Mouse (Mus musculus): ENCODE results near the gene Arfip1. TPM values are rescaled to one million over a fixed set of nuclear protein-coding genes. Genes with fewer than 3 reads are reported as not detected.

Arfip1 gene
- polyA plus RNA-seq, 1 experiment from 2014 or later: 44.2 TPM

DNA sequence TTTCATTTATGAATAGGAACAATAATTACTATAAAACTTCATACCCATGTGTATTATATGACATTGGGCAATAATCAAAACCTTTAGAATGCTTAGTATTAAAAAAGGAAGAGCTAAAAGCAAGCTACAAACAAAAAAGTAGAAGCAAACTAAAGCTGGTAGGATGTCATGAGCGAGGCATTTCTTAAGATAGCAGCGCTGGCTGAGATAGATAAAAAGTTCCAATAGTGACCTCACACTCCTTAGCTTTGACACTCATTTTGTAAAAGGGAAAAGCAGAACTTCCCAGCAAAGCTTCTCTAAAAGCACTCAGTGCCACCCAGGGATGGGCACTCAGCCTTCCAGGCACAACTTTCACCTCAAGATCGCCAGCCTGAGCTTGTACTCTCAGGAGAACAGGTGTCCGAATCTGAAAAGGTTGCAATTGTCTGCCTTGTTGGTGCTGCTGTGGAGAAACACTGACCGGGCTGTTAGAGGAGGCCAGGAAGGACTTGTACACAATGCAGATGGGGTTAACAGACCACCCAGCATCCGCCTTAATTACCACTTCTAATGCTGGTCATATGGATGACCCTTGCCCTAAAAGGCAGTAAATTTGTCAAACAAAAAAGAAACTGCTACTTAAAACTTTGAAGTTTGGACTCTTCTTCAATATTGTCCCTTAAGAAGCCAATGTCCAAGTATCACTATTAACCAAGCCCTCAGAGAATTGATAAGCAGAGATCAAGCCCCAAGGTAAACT lies 69.5 kb downstream of the Arfip1 start:
- ATAC-seq (ENCODE audit: low FRiP score): no peak
- DNase-seq (ENCODE audit: low spot score, missing footprints): no peak
- Histone ChIP-seq H3K4me3 (ENCODE audit: low read depth, low read length) (no peak overlapping the region), H3K27ac (ENCODE audit: low read depth, low read length) (no peak overlapping the region), H3K4me1 (ENCODE audit: control insufficient read depth, insufficient read depth, low read length) (no peaks in the 10 kb centered on the region), H3K36me3 (ENCODE audit: control insufficient read depth, insufficient read depth, low read length) (no peaks in the 10 kb centered on the region), H3K27me3 (ENCODE audit: control insufficient read depth, insufficient read depth, low read length) (no peaks in the 10 kb centered on the region), H3K9ac (ENCODE audit: low read length) (no peak overlapping the region), H3K4me2 (no peak overlapping the region), H3K9me3 (ENCODE audit: control insufficient read depth, low read length) (no peaks in the 10 kb centered on the region)
- 84% methylated on average over 6 of the region's 6 CpGs for WGBS

DNA sequence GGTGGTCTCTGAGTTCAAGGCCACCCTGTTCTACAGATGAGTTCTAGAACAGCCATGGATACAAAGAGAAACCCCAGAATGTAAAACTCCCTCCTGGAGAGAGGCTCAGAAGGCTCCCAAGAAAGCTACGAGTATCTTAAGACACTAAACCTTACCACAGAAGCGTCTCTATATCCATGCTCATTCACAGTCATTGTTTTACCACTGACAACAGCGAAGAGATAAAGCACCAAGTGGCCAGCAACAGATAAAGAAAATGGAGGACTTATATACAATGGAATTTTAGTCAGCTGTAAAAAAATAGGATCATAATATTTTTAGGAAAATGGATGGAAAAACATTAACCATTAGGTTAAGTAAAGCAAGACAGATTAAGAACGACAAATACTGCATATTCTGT lies 77.2 kb downstream of the Arfip1 start:
- H3K27me3 ChIP-seq (ENCODE audit: control insufficient read depth, insufficient read depth, low read length): no peaks in the 10 kb centered on the region
- no peak overlapping the region for H3K4me2 ChIP-seq
- H3K4me1 ChIP-seq (ENCODE audit: control insufficient read depth, insufficient read depth, low read length): peaks cover 5% of the 10 kb centered on the region; the same call in 1 of the 2 replicates
- 81% methylated on average over 4 of the region's 4 CpGs for WGBS
- H3K4me3 ChIP-seq (ENCODE audit: low read depth, low read length): no peak overlapping the region
- no peak overlapping the region for H3K9ac ChIP-seq (ENCODE audit: low read length)
- no peak overlapping the region for H3K27ac ChIP-seq (ENCODE audit: low read depth, low read length)
- no peak for ATAC-seq (ENCODE audit: low FRiP score)
- H3K9me3 ChIP-seq (ENCODE audit: control insufficient read depth, low read length): no peaks in the 10 kb centered on the region
- no peak for DNase-seq (ENCODE audit: low spot score, missing footprints)
- no peaks in the 10 kb centered on the region for H3K36me3 ChIP-seq (ENCODE audit: control insufficient read depth, insufficient read depth, low read length)

DNA sequence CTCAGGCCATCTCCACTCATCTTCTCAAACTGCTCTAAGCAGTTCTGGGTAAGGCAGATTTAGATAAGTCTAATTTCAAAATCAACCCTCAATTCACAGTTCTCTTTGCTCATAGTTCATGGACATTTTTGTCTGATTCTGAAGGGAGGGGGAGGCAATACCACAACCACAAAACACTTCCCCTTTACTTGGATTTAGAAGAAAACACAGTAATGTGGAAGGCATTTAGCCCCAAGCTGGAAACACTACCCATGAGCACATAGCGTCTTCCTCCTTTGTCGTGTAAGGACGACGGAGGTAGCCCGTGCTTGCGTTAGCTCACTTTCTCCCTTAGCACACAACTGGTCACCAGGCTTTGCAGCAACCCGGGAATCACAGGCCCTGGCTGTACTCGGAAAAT lies 78.1 kb downstream of the Arfip1 start:
- ATAC-seq (ENCODE audit: low FRiP score): no peak
- 92% methylated on average over 8 of the region's 8 CpGs for WGBS
- no peak for DNase-seq (ENCODE audit: low spot score, missing footprints)
- Histone ChIP-seq H3K36me3 (ENCODE audit: control insufficient read depth, insufficient read depth, low read length) (no peaks in the 10 kb centered on the region), H3K4me1 (ENCODE audit: control insufficient read depth, insufficient read depth, low read length) (peaks cover 5% of the 10 kb centered on the region; the same call in 1 of the 2 replicates), H3K9ac (ENCODE audit: low read length) (no peak overlapping the region), H3K9me3 (ENCODE audit: control insufficient read depth, low read length) (no peaks in the 10 kb centered on the region), H3K4me3 (ENCODE audit: low read depth, low read length) (no peak overlapping the region), H3K27ac (ENCODE audit: low read depth, low read length) (no peak overlapping the region), H3K27me3 (ENCODE audit: control insufficient read depth, insufficient read depth, low read length) (no peaks in the 10 kb centered on the region), H3K4me2 (no peak overlapping the region)

DNA sequence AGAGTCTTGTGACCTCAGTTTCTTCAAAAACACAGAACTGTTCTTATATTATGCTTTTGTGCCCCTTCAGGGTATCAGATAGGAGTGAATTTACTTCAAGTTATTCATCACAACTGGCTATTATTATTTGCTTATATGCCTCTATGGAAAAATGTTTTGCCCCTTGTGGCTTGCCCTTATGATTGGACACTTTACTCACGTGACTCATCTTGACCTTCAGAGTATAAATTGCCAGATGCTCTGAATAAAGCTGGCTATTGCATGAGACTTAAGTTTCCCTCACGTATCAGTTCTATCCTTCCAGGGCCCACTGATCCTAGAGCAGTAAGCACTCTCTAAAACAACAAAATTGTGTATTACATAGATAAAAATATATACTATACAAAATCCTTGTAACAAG lies 80.3 kb downstream of the Arfip1 start:
- no peak overlapping the region for H3K4me3 ChIP-seq (ENCODE audit: low read depth, low read length)
- ATAC-seq (ENCODE audit: low FRiP score): no peak
- H3K4me1 ChIP-seq (ENCODE audit: control insufficient read depth, insufficient read depth, low read length): peaks cover 5% of the 10 kb centered on the region; the same call in 1 of the 2 replicates
- H3K9ac ChIP-seq (ENCODE audit: low read length): no peak overlapping the region
- no peaks in the 10 kb centered on the region for H3K27me3 ChIP-seq (ENCODE audit: control insufficient read depth, insufficient read depth, low read length)
- WGBS: 81% methylated on average over 2 of the region's 2 CpGs
- no peaks in the 10 kb centered on the region for H3K9me3 ChIP-seq (ENCODE audit: control insufficient read depth, low read length)
- H3K36me3 ChIP-seq (ENCODE audit: control insufficient read depth, insufficient read depth, low read length): no peaks in the 10 kb centered on the region
- no peak overlapping the region for H3K4me2 ChIP-seq
- no peak for DNase-seq (ENCODE audit: low spot score, missing footprints)
- H3K27ac ChIP-seq (ENCODE audit: low read depth, low read length): no peak overlapping the region

DNA sequence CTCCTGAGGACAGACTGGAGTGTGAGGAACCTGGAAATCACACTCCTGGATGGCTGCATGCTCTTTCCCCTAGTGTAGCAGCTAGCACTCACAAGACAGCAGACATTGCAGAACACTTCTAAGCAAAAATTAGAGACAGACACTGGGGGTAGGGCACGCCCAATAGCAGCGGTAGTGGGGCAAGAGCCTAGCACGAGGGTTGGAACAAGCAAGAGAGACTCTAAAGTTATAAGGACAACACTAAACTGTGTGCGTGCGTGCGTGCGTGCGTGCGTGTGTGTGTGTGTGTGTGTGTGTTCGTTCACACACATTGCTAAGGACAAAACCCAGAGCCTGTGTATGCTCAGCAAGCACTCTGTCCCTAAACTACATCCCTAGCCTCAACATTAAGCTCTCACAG lies 81.9 kb downstream of the Arfip1 start:
- H3K4me1 ChIP-seq (ENCODE audit: control insufficient read depth, insufficient read depth, low read length): peaks cover 5% of the 10 kb centered on the region; the same call in 1 of the 2 replicates
- H3K27ac ChIP-seq (ENCODE audit: low read depth, low read length): no peak overlapping the region
- ATAC-seq (ENCODE audit: low FRiP score) (no peak), DNase-seq (ENCODE audit: low spot score, missing footprints) (no peak)
- H3K4me3 ChIP-seq (ENCODE audit: low read depth, low read length): no peak overlapping the region
- 82% methylated on average over 10 of the region's 10 CpGs for WGBS
- no peaks in the 10 kb centered on the region for H3K36me3 ChIP-seq (ENCODE audit: control insufficient read depth, insufficient read depth, low read length)
- no peaks in the 10 kb centered on the region for H3K27me3 ChIP-seq (ENCODE audit: control insufficient read depth, insufficient read depth, low read length)
- no peaks in the 10 kb centered on the region for H3K9me3 ChIP-seq (ENCODE audit: control insufficient read depth, low read length)
- H3K9ac ChIP-seq (ENCODE audit: low read length): no peak overlapping the region
- H3K4me2 ChIP-seq: no peak overlapping the region

DNA sequence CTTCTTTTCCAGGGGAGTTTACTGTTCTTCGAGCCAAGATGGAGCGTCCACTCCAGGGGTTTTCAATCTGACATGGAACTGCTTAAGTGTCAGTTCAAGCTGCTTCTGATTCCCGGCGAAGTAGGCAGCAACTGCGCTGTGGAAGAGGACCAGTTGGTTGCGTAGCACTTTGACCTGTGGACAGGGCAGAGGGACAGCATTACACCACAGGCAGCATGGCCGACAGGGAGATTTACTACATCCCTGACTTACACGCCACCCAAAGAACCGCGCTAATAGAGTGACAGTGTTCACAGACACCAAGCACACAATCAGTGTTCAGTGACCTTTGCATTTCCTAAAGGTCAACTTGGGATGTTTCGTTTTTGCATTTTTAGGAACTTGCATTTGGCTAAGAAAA lies 84.7 kb downstream of the Arfip1 start:
- H3K9ac ChIP-seq (ENCODE audit: low read length): no peak overlapping the region
- H3K36me3 ChIP-seq (ENCODE audit: control insufficient read depth, insufficient read depth, low read length): no peaks in the 10 kb centered on the region
- 88% methylated on average over 11 of the region's 11 CpGs for WGBS
- DNase-seq (ENCODE audit: low spot score, missing footprints) (no peak), ATAC-seq (ENCODE audit: low FRiP score) (no peak)
- H3K4me1 ChIP-seq (ENCODE audit: control insufficient read depth, insufficient read depth, low read length): peaks cover 5% of the 10 kb centered on the region; the same call in 1 of the 2 replicates
- no peak overlapping the region for H3K4me3 ChIP-seq (ENCODE audit: low read depth, low read length)
- H3K27ac ChIP-seq (ENCODE audit: low read depth, low read length): no peak overlapping the region
- H3K9me3 ChIP-seq (ENCODE audit: control insufficient read depth, low read length): no peaks in the 10 kb centered on the region
- no peak overlapping the region for H3K4me2 ChIP-seq
- no peaks in the 10 kb centered on the region for H3K27me3 ChIP-seq (ENCODE audit: control insufficient read depth, insufficient read depth, low read length)

DNA sequence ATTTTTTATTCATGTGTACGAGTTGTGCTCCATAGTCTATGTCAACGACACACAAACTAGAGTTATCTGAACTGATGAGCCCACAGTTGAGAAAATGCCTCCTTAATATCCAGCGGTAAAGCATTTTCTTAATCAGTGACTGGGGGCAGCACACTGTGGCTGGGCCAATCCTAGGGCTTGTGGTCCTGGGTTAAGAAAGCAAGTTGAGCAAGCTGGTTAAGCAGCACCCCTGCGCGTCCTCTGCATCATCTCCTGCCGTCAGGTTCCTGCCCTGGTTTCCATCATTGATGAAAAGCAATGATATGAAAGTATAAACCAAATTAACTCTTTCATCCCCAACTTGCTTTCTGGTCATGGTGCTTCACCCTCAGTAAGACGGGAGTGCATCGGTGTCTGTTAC lies 89.8 kb downstream of the Arfip1 start:
- no peak overlapping the region for H3K4me3 ChIP-seq (ENCODE audit: low read depth, low read length)
- no peak overlapping the region for H3K9ac ChIP-seq (ENCODE audit: low read length)
- H3K4me2 ChIP-seq: no peak overlapping the region
- H3K27ac ChIP-seq (ENCODE audit: low read depth, low read length): no peak overlapping the region
- no peak for ATAC-seq (ENCODE audit: low FRiP score)
- H3K36me3 ChIP-seq (ENCODE audit: control insufficient read depth, insufficient read depth, low read length): no peaks in the 10 kb centered on the region
- H3K9me3 ChIP-seq (ENCODE audit: control insufficient read depth, low read length): no peaks in the 10 kb centered on the region
- 95% methylated on average over 8 of the region's 8 CpGs for WGBS
- H3K27me3 ChIP-seq (ENCODE audit: control insufficient read depth, insufficient read depth, low read length): no peaks in the 10 kb centered on the region
- DNase-seq (ENCODE audit: low spot score, missing footprints): no peak
- no peaks in the 10 kb centered on the region; the same call in 1 of the 2 replicates for H3K4me1 ChIP-seq (ENCODE audit: control insufficient read depth, insufficient read depth, low read length)

DNA sequence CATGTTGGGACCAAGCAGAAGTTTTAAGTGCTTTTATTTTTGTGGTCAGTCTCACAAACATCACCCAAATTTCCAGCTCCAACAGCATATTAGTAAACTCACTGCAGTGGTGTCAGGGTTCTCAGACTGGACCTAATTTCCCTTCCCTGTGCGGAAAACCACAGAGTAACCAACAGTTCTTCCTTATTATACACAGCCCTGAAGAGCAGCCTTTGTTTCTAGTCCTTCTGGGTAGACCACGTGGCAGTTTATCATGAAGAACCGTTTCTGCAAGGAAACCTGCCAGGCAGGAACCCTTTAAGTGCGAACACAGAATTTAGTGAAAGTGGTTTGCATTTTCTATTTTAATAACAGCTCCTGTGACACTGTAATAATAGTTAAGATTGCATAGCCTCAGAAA lies 90.3 kb downstream of the Arfip1 start:
- Histone ChIP-seq H3K4me2 (no peak overlapping the region), H3K4me3 (ENCODE audit: low read depth, low read length) (no peak overlapping the region), H3K27ac (ENCODE audit: low read depth, low read length) (no peak overlapping the region), H3K36me3 (ENCODE audit: control insufficient read depth, insufficient read depth, low read length) (no peaks in the 10 kb centered on the region), H3K27me3 (ENCODE audit: control insufficient read depth, insufficient read depth, low read length) (no peaks in the 10 kb centered on the region), H3K4me1 (ENCODE audit: control insufficient read depth, insufficient read depth, low read length) (no peaks in the 10 kb centered on the region; the same call in 1 of the 2 replicates), H3K9ac (ENCODE audit: low read length) (no peak overlapping the region), H3K9me3 (ENCODE audit: control insufficient read depth, low read length) (no peaks in the 10 kb centered on the region)
- WGBS: 92% methylated on average over 4 of the region's 4 CpGs
- ATAC-seq (ENCODE audit: low FRiP score) (no peak), DNase-seq (ENCODE audit: low spot score, missing footprints) (no peak)

DNA sequence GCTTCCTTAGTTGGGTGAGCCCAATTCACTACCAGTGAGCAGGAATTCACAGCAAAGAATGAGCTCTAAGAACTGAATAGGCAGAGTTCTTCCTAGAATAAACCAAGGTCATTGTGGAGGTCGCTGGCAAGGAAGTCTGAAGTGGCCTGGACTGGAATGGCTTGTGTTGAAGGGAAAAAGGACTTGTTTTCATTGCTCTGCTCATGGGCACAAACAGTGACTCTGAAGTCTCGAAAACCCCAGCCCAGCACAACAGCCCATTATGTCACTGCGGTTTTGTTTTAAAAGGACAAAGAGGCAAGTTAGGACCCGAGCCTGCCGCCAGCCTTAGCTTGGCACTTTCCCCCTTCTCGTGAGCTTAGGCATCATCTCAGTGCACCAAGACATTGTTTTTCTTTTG lies 93.7 kb downstream of the Arfip1 start:
- H3K9ac ChIP-seq (ENCODE audit: low read length): no peak overlapping the region
- no peaks in the 10 kb centered on the region; the same call in 1 of the 2 replicates for H3K4me1 ChIP-seq (ENCODE audit: control insufficient read depth, insufficient read depth, low read length)
- no peaks in the 10 kb centered on the region for H3K9me3 ChIP-seq (ENCODE audit: control insufficient read depth, low read length)
- no peaks in the 10 kb centered on the region for H3K36me3 ChIP-seq (ENCODE audit: control insufficient read depth, insufficient read depth, low read length)
- ATAC-seq (ENCODE audit: low FRiP score) (no peak), DNase-seq (ENCODE audit: low spot score, missing footprints) (no peak)
- no peak overlapping the region for H3K4me3 ChIP-seq (ENCODE audit: low read depth, low read length)
- H3K4me2 ChIP-seq: no peak overlapping the region
- H3K27ac ChIP-seq (ENCODE audit: low read depth, low read length): no peak overlapping the region
- no peaks in the 10 kb centered on the region for H3K27me3 ChIP-seq (ENCODE audit: control insufficient read depth, insufficient read depth, low read length)
- WGBS: 55% methylated on average over 6 of the region's 6 CpGs
